Mouse (Mus musculus) mesoderm, embryonic 11.5 days (tissue): ENCODE data around the gene Ndfip2.

Source experiments
- DNase-seq: peaks from one replicate; pipeline ENCODE4 v3.0.0-alpha.2; 2012; ENCODE audit warnings: low read depth, low spot score

Ndfip2 gene

DNA sequence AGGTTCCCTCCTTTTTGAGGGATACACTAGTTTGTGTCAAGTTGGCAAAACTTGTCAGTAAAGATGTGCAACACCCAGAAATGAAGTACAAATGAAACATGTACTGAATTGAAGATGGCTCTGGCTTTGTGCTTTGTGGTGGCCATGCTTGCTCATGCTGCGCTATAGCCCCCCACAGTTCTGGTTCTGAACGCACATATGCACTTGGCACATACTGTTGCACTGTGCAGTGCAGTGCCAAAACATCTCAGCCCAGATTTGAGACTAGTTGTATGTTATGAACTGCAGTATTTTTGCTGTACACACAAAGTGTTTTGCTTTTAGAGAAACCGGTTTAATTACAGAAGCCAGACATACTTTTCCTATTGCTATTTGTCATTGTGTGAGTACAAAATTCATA, 25.7 kb downstream of the Ndfip2 start:
- DNase-seq, result no peak

DNA sequence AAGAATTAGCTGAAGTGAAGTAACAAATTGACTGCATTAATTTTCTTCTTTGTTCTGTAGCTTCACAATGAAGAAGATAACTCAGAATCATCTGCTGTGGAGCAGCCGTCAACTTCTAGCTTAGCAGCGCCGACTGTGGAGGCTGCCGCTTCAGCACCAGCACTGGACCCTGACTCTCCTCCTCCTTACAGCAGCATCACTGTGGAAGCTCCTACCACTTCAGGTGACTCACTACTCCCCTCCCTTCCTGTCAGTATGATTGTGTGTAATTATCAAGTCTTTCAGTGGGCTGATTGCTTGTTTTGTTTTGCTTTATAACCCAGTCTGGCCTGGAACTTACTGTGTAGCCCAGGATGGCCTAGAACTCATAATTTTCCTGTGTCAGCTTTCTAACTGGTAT, 29.2 kb downstream of the Ndfip2 start:
- no peak for DNase-seq

DNA sequence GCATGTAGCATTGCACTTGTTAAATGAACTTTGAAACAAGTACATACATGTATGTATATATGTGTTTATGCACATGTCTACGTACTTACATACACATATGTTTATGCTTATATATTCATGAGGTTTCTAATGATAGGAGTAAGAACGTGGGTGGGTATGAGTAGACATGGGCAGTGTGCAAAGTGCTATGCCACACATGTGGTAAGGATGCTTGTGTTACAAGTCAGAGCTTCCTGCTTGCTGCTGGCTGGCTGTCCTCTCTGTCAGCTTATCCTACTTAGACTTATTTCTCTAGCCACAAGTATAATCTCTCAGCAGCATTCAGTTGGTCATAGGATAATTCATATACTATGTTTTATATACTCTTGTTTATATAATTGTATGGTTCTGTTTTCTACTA, 29.6 kb downstream of the Ndfip2 start:
- no peak for DNase-seq

DNA sequence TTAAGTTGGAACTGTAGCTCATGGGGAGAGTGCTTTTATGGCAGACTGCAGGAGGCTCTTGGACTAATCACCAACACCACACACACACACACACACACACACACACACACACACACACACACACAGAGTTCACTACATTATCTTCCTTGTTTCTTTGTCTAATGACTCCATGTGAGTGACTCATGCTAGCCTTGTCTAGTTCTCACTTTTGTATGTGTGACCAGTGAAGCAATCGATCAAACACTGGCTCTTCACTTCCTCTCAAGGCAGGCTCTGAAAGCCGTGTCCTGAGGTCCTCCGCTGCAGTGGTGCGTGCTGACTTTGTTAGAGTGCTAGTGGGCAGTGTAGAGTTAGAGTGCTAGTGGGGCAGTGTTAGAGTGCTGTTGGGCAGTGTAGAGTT, 30.2 kb downstream of the Ndfip2 start:
- DNase-seq, result no peak

DNA sequence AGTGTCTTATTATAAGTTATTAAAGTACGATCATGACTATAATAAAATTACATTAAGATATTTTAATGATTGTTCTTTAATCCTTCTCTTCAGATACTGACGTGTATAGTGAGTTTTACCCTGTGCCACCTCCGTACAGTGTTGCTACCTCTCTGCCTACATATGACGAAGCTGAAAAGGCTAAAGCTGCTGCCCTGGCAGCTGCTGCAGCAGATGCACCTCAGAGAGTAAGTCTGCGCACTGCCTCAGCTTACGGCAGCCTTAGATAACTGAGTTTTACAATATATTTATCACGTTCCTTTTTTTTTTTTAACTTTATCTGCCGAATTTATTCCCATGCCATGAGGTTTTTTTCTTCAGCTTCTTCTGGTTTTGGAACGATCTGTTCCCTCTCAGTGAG, 33.8 kb downstream of the Ndfip2 start:
- no peak for DNase-seq

DNA sequence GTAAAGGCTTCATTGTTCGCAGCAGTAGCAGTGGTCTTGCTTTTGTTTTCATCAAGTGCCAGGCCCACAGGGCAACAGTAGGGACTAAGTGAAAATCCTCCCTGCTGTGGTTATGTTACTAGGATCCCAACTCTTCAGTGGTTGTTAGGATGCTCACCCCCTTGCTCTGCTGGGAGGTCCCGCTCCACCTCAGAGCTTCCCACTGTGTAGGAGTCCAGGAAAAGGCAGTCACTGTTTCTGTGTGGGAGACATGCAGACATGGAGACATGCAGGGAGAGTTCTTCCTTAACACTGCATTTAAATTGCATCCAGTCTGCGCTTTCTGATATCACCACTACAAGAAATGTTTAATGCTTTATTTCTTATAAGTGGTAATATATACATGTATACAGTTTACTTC, 35.4 kb downstream of the Ndfip2 start:
- DNase-seq, result no peak

DNA sequence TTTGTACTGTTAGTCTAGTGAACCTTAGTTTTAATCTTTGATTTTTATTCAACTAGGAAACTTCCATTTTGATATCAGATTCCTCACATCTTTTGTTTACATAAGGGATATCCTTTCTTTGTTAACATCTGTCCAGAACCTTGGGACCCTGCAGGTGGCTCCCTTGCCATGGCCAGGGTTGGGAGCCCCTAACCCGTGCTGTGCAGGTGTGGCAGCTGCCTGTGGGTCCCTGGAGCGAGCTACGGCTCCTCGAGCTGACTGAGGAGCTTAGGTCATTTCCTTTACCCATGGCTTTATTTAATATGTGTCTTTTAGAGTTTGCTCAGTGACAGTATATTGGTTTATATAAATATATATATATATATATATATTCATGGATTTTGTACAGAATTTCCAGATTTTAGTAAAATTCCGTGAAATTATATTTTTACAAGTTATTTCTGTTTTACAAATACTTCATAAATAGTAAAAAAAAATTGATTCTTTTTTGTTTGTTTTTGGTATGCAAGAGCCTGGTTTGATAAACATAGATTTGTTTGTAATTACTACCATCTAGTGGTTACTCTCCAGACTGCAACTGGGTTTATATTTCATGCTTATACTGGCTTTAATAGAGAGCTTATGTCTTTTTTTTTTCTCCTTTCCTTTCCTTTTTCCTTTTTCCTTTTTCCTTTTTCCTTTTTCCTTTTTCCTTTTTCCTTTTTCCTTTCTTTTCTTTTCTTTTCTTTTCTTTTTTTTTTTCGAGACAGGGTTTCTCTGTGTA, 37.6 kb downstream of the Ndfip2 start:
- DNase-seq, result peak; percentile 59

DNA sequence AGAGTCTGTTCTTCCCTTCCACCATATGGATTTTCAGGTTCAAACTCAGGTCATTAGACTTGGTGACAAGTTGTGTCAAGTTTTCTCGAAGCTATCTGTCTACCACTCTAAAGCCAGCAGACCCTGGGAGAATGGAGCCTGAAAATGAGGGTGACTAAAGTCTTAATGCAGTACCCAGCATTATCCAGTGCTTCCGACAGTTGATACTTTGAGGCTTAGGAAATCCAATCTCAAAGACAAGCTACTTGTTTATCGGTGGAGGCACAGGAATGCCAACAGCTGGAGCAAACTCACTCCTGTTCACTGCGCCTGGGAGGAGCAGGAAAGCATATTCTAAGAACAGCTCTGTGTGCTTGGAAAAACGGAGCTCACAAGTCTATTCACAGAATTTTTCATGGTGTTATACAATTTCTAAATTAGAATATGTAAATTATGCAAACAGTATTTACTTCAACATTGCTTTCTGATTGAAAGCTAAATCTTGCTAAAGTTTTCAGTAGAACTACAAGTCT, 41.4 kb downstream of the Ndfip2 start:
- no peak for DNase-seq

DNA sequence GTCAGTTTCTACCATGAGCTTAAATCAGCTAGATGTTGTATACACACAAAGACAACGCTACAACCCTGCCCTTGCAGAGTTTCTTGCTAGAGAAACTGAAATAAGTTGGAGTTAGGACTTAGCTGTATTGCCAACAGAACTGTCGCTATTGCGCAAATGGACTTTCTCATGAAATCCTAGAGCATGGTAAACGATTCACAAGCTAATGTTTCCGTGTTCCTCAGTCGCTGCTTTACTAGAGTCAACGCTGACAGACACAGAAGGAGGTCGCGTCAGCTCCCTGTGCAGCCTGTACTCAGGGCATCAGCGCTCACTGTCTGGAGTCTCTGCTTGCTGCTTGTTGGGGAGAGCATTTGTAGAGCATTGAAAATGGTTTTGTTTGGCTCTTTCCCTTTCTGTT, 42.2 kb downstream of the Ndfip2 start:
- DNase-seq, result no peak

DNA sequence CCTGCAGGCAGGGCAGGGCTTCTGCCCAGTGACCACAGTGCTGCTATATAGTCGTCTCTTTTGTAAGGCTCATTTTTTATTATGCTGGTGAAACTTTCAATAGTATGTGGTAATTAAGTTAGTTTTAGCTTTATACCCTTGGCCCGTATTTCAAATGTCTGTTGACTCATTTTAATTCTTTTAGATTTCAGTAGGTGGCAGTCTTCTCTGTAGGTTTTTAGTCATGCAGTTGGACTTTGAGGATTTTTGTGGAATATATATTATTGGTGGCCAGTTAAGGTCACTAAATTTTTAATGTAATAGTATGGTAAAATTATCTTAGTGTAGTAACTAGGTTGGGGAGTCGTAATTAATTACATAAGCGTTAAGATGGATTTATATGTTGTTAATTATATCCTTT, 44.3 kb downstream of the Ndfip2 start:
- DNase-seq, result no peak

DNA sequence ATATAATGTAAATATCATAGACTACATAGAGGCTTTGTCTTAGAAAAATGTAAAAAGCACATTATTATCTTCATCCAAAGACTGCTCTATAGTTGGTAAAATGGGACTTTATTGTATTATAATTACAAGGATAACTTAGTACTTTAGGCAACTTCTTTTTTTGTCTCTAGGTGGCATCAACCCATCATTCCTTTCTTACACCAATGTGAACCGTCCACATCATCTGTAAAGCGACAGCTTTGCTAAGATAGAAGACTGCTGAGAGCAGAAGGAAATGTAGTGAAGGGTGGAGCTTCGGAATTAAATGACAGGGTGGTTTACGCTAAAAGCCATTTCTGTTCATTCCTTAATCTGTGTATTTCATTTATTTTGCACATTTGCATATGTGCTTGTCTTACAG, 49.3 kb downstream of the Ndfip2 start:
- DNase-seq, result no peak

DNA sequence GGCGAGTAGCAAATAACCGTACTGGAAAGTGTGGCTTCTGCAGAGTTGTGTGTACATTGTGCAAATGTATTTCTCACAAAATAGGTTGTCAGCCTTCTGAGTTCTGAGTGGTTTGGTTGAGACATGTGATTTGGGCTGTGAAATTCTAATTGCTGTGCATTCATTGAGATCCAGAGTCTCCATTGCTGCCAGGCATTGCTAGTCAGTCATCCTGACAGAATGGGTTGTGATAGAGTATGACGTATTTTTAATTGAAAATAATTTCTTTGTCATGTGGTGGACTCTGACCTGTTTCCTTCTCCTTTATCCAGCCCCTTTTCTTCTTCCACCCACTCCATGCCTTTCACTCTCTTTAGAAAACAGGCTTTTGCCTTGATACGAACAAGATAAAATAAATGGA, 54.0 kb downstream of the Ndfip2 start:
- no peak for DNase-seq

DNA sequence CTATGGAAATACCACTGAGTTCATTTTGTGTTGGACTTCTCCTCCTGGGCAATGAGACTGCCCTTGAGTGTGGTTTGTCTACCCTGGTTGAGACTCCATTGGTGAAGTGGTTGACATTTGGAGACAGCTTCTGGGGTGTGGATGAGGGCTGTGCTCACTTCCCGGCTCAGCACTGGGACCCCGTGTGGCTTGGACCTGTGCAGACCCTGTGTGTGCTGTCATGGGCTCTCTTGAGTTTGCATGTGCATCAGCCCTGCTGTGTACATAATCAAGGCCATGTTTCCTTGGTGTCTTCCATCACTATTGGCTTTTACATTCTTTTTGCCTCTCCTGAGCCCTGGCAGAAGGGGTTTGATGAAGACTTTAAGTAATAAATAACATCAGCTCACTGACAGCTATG, 54.6 kb downstream of the Ndfip2 start:
- no peak for DNase-seq

DNA sequence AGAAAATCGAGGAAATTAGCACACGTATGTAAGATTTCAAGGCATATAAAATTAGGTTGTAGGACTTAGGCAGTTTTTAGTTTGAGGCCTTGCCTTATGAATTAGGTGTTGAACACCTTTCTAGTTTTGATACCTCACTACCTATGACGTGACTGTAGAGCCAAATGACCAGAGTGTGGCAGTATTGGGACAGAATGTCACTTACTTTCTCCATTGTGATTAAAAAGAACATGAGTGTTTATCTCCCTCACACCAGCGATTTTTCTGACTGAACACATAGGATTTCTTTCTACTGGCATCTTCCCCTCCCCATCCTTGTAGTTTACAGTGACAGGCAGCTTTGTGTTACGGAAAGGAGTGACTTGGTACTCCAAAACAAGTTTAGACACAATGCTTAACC, 55.5 kb downstream of the Ndfip2 start:
- no peak for DNase-seq

DNA sequence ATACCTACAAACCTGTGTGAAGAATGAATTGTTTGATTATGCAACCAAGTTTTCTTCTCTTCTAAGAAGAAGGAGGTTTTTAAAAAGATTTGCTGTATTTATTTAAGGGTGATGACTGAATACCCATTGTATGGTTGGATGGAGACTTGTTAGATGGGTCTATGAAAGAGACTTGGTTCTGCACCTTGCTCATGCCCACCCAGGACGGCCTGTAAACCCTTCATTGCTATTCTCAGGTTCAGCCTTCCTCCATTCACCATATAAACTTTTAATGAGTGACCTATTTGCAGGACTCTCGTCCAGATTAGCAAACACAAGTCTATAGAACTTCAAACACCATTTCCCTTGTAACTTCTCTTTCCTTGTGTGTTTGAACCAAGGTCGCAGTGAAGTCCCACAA, 63.3 kb downstream of the Ndfip2 start:
- no peak for DNase-seq

DNA sequence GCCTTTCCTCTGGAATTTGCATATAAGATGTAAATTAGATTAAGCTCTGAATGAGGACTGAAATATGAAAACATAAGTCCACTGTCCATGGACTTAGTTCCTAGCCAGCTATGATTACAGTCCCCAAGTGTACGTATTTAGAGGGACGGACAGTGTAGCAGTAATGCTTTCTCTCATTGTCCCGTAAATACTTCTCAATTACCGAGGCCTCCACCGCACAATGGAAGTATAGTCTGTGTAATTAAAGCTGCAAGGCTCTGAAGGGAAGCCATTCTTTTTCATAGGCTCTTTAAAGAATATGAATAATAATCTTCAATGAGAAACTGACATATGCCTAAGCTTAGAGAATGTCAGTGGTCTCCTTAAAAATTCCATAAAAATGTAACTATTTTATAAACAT, 64.5 kb downstream of the Ndfip2 start:
- no peak for DNase-seq

DNA sequence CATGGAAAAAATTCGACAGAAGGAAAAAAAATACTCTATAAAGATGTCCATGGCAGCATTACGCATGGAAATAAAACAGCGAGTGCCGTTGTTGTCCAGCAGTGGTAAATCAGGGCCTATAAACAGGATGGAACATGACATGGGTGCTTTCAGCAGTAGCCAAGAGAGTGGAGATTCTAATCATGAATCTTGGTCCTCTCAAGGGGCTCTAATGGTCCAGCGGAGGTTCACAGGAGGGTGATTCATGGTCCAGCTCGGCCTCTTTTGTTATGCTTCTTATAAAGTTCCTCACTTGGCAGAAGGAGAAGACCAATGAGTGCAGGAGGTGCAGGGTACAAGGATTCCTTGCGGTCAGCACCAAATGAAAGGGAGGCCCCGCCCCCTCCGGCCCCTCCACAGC, 65.1 kb downstream of the Ndfip2 start:
- DNase-seq, result no peak

DNA sequence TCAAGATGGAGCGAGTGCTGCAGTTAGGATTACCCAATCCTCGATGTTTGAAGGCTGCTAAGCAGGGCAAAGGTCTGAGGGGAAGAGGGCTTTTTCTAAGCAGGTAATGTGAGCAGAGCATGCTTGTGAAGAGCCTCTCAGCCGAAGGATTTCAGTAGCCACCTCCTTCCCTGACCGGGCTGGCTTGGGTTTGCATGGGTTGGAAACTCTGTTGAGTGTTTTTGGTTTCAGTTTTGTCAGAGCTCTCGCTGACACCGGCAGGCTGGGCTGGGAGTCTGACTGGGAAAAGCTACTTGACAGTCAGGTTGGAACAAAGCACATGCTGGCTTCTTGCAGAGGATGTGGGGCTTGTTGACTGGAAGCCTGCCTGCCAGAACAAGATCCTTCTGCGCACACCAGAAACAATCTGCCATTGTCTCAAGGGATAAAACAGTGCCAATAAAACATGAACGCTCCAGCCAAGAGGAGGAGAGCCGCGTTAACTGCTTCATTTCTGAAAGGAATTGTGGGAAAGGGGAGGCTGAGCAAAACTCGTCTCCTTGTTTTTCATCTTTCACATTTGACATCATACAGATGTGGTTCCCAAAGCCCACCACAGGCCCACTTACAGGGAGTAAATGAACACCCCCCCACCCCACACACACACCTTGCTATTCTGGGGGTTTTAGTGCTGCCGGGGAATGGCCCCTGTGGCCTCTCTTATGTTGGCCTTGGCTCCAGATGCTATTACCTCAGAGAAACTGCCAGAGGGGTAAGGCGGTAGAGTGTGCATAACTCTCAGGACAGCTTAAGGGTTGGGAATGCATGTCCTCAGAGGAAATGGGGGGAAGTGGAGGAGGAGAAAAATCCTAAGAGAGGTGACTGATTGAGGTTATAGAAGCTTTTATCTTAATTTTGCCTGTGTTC, 70.3 kb downstream of the Ndfip2 start:
- DNase-seq, result peak; percentile 24

DNA sequence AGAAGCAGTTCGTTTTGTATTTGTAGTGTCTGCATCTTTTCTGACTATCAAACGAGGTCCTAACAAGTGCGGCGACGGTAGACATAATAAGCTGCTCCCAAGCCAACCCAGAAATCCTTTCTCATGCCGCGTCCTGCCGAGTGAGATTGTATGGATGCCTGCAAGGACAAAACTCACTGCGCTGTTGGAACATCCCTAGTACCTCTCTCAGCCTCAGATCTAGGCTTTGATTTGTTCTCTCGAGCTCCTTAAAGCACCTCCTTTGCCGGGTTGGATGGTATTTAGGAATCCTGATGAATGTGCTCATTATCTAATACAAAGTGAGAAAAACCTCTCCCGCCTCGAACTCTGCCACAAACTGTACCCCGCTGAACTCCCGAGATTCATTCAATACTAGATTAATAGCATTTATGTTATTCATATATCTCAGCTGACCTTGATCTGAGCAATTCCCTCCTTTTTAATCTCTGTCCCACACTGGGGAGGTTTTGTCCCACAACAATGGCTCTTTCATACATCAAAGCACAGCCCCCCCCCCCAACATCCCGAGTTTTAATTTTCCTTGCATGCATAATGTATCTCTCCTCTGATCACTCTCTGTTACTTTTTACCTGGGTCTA, 75.2 kb downstream of the Ndfip2 start:
- DNase-seq, result no peak

DNA sequence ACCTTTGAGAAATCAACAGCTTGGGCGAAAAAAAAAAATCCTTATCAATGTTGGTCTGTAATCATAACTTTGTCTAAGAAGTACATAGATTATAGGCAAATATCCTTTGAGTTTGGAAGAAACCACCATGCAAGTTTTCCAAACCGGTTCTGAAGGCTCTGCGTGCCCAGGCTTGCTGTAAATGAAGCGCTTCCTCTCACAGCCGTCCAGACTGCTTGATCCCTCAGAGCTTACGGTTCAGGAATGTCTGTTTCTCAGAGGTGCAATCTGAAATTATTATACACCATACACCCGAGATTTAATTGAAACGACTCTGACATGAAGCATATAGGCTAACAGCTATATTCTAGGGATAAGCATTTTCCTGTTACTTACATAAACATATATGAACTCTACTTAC, 83.4 kb downstream of the Ndfip2 start:
- no peak for DNase-seq

DNA sequence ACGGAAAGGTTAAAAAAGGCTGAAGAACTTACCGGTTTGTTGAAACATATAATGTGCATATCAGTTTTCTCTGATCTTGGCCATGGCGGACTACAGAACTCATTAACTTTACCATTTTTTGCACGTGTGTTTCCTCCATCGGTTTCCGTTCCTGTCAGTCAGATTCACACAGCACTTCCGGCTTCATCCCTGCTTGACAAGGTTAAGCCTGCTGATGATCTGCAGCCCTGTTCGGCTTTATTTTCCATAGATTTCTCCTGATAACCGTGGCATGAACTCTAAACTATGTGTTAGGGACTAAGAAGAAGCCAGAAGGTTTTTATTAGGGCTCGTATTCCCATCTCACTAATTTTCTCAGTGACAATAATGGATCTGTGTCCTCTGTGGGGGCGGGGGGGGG, 95.7 kb downstream of the Ndfip2 start:
- peak; percentile 43 for DNase-seq
